Mouse (Mus musculus) B cell, adult 62 days (primary cell): ENCODE measurements around the gene Ccnb2. TPM values are rescaled to one million over a fixed set of nuclear protein-coding genes. Genes with fewer than 3 reads are reported as not detected.

Experiments
- total RNA-seq: library from RNA; stranded (reverse); gene quantifications from 4 replicates; pipeline ENCODE4 v1.2.4, GENCODE M21; 2023

The Ccnb2 gene
- total RNA-seq: 1.9 to 3.2 TPM (median 2.6 TPM) in 4 replicates

GRCm38 (mm10) chr9:70421257-70422056, at the start of gene Ccnb2:
Ccnb2 (minus strand) TSS chr9:70421547.

Other genes starting within 250 kb of the Ccnb2 start
- gene Myo1e, start 214.2 kb downstream of the Ccnb2 start, total RNA-seq: 205 to 222 TPM (median 212 TPM) in 4 replicates
- gene Rnf111, start 82.2 kb upstream of the Ccnb2 start, total RNA-seq: 93.8 to 104 TPM (median 97.8 TPM) in 4 replicates
- gene Sltm, start 121.2 kb upstream of the Ccnb2 start, total RNA-seq: 92.6 to 106 TPM (median 98.9 TPM) in 4 replicates
- gene Gm10642, start 234.7 kb upstream of the Ccnb2 start, total RNA-seq: 3.1 to 4.4 TPM (median 4.2 TPM) in 4 replicates
- gene Mindy2, start 235.6 kb upstream of the Ccnb2 start, total RNA-seq: 38.2 to 42.5 TPM (median 39.7 TPM) in 4 replicates